Mouse (Mus musculus) right cerebral cortex, postnatal 36 days (tissue): ENCODE results near the gene Adgre5.

Experiments used
- DNase-seq, 2 experiments: peaks; one replicate each; pipeline ENCODE4 v3.0.0; 2022; ENCODE audit warnings: low spot score in 2 of 2, mixed read lengths in 1 of 2

Gene Adgre5

DNA sequence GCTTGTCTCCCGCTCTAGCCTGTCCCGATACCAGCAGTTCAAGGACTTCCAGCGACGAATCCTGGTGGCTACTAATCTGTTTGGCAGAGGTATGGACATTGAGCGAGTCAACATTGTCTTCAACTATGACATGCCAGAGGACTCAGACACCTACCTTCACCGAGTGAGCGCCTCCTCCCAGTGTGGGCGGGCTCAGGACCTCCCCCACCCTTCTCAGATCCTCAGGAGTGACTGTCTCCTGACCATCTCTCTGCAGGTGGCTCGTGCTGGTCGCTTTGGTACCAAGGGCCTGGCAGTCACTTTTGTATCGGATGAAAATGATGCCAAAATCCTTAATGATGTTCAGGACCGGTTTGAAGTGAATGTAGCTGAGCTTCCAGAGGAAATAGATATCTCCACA lies 18.5 kb downstream of the Adgre5 start:
- DNase-seq, result no peak

DNA sequence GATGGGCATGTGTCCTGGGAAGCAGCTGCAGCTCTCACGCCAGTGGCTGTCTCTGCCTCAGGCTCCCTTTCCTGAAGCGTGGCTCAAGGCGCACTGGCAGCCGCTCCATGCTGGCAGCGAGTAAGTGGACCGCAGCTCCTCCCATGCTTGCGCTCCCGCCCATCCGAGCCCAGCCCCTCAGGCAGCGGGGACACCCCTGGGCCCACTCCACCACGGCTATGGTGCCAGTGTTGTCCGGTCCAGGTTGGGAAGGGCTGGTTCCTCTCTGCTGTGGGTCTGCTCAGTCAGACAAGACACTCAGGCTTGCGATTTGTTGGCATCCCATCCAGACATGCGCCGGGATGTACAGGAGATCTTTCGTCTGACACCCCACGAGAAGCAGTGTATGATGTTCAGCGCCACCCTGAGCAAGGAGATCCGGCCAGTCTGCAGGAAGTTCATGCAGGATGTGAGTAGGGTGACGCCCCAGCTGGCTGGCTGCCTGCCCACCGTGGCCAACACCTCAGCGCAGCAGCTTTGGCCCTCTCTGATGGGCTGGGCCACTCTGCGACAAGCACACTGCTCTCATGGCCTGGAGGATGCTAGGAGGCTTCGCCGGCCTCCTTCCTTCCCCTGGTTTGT lies 19.6 kb downstream of the Adgre5 start:
- DNase-seq, result no peak

DNA sequence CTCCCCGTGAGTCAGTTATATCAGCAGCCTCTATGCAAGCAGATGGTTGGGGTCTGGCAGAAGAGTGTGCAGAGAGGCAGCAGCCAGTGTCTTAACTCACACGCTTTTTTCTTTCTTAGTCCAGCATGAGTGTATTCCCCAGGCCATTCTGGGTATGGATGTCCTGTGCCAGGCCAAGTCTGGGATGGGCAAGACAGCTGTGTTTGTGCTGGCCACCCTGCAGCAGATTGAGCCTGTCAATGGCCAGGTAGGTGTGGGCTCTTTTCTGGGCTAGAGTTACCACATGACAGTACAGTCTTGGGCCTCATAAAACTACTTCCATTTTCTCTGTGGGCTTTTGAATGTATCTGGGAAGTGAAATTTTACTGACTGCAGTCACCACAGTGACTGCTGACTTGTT lies 21.4 kb downstream of the Adgre5 start:
- DNase-seq, result no peak

DNA sequence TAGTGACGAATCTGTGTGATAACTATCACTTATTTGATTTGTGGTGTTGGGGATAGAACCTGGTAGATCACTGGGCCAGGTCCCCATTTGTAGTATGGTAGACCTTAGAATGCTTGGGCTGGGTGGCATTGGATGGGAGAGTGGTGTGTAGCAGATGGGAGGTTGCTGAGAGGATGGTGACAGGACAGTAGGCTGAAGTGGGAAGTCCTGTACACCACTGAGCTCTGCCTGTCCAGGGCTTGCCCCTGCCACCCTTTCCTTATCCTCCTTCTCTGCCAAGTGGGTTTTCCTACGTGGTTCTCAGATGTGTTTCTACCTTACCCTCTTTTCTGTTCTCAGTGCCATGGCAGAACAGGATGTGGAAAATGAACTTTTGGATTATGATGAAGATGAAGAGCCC lies 22.1 kb downstream of the Adgre5 start:
- DNase-seq, result no peak

DNA sequence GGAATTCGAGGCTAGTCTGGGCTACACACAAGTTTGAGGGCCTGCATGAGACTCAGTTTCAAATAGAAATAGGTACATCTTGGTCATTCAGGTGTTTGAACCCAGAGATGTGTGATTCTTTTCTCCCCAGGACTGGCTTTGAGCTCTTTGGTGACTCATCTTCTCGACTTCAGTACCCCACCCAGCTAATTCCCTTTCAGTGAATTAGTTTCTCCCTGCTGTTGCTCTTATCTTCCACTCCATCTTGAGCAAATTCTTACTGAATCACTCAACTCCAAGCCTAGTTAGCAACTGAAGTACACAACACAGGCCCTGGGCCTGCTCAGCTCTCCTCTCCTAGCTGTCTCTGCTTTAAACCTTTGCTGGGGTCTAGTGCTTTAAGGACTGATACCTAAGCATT lies 24.6 kb downstream of the Adgre5 start:
- no peak for DNase-seq

DNA sequence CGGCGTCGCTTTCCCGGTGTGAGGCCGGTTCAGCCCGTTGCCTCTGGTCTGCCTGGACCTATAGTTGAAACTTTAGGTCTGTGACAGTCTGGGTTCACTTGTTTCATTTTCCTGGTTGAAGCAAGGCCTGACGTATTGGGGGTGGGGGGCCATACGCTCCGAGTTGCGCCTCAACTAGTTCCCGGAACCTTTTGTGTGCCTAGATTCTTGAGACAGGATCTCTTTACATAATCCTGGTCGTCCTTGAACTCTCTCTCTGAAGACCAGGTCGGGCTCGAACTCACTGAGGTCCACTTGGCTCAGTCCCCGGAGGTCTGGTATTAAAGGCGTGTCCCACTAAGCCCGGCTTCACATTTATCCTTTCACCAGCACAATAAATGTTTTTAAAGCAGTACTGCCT lies 25.4 kb downstream of the Adgre5 start:
- DNase-seq, result no peak

DNA sequence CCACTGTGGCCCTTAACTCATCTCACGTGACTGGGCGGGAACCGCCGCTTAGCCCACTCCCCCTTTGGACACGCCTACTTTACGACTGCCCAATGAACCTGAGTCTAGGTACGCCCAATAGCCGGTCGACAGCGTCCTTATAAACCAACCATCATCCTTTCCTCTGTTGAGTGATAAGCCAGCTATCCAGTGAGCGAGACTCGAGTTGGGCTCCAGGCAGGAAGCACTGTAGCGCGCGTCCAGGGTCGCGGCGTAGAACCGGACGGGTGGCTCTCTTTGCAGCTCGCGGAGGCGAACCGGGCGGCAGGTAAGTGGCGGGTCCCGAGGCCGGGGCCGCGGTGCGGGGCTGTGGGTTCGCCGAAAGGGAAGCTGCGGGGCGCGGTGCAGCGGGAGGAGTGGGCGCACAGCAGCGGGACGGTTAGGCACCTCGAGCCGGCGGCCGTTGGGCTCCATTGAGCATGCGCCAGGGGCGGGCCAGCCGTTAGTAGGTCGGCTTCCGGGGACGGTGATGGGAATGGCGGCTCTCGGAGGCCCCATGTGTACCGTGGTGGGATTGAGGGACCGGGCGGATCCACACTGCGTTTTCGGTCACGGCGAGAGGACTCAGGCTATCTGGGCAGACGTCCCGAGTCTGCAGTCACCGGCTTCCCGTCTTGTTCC lies 26.0 kb downstream of the Adgre5 start, which contains the start of gene Ddx39:
Ddx39 (plus strand) TSS at position 147 of the 660 bp plus-strand sequence.
- peak; percentile 96 to 99 for DNase-seq

DNA sequence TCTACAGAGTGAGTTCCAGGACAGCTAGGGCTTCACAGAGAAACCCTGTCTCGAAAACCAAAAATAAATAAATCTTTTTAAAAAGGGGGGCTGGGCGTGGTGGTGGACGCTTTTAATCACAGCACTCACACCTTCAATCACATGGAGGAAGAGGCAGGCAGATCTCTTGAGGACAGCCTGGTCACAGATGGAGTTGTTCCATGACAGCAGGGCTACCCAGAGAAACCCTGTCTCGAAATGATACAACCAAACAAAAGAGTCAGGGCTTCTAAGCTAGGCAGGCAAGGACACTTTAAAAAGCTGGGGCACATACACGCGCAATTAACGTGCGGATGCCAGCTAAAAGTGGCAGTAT lies 26.5 kb downstream of the Adgre5 start:
- DNase-seq, result no peak

DNA sequence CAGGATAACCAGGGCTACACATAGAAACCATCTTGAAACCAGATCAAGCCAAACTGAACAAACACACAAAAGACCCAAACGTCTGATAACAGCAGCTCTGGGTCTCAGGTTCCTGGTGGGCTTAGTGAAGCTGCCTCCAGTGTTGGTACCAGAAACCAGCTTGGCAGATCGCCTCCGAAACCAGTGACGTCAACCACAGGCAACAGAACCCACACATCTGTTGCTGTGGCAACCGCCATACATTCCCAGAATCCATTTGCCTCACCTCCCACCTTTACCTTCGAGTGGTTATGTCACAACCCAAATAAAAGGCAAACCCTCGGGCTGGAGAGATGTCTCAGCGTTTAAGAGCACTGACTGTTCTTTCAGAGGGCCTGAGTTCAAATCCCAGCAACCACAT lies 33.6 kb downstream of the Adgre5 start:
- peak in 1 of 2 experiments; percentile 56 for DNase-seq

DNA sequence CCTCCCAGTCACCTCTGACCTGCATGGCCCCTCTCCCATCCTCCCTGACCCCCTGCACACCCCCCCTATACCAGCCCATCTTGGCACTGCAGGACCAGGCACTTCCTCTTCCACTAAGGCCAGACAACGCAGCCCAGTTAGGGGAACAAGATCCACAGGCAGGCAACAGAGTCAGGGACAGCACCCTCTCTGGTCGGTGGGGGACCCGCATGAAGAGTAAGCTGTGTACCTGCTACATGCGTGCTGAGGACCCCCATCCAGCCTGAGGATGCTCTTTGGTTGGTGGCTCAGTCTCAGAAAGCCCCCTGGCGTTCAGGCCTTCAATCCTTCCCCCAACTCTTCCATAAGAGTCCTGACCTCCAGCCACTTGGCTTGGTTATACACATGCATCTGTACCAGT lies 34.7 kb downstream of the Adgre5 start:
- no peak for DNase-seq

DNA sequence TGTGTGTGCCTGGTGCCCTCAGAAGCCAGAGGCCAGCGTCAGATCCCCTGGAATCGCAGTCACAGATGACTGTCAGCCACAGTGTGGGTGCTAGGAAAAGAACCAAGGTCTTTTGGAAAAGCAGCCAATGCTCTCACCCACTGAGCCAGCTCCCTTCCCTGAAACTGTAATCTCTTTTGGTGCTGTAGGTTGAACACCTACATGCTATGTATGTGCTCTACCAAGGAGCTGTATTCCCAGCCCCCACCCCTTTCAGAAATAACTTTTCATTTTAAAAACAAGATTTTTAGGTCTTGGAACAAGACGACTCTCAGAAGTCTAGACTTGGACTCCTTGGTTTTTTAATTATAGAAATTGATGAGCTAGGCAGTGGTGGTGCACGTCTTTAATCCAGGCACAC lies 37.7 kb downstream of the Adgre5 start:
- no peak for DNase-seq

DNA sequence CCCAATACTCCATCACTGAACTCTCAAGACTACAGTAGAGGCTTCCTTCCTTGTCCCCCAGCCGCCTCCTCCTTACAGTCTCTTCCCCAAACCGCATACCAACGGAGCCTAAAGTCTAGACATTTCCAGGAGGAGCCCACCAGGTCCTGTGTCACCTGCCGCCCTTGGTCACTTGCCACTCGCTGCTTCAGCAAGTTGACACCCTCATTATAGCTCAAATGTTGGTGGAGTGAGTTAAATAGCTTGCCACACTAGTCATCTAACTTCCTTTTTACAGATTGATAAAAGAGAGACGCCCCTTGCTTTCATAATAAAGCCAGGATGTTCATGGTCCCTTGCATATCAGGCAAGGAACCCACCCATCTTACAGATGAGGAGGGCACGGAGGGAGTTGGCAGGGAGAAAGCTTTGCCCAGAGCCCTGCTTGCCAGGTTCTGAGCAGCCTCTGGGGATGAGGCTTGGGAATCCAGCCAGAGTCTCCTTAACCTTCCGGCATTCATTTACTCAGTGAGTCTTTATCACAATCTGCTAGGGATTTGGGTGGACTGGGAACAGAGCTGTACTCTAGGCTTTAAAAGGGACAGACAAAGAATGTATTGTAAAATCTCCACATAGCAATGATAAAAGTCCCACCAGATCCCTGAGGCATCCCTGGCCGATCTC lies 40.6 kb downstream of the Adgre5 start:
- DNase-seq, result no peak

DNA sequence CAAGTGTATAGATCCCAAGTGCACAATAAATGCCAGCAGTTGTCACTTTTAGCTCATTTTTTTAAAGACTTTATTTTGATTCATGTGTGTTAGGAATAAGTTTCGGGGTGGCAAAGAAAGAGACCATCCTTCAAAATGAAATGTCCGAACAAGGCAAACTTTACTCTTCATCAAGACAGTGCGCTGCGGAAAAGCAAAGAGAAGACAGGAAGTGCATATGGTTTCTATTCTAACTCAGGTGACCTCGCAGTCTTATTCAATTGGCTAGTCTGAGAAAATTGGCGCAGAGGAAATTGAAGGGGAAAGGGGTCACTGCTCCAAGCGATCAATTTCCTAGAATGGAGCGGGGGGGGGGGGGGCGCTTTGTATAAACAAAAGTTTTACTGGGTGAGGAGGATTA lies 41.6 kb downstream of the Adgre5 start:
- DNase-seq, result no peak

DNA sequence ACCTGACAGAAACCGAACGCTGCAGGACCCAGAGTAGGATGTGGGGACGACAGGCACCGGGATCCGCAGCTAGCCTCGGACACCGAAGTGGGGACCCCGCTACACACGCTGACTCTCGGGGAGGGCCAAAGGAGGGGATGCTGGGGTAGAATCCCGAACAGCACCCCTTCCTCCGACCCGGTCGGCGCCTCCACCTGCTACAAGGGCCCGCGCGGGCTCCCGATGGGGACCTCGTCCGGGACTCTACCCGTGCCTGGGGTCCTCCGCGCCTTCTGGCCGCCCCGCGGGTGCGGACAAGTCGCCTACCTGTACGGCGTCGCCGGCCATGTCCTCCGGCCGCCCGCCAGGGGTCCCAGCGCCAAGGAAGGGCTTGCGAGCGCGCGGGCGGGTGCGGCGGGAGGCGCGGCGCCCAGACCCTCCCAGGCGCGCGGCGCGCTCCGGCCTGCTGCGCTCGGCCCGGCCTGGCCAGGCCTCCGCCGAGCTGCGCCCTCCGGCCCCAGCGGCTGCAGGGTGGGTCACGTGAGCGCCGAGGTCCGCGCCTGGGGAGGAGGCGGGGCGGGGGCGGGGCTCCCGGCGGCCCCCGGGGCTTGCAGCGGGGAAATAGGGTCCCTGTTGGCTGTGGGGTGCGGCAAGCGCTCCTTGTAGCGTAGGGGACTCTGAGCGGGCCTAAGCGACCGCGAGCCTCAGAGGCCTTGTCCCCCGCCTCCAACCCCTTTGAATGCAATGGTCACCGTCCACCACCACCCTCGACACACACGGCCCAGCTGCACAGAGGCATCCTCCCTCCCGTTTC lies 42.3 kb downstream of the Adgre5 start, which contains the start of gene Pkn1:
Pkn1 (minus strand) TSS at position 519 of the 793 bp plus-strand sequence.
- no peak for DNase-seq

DNA sequence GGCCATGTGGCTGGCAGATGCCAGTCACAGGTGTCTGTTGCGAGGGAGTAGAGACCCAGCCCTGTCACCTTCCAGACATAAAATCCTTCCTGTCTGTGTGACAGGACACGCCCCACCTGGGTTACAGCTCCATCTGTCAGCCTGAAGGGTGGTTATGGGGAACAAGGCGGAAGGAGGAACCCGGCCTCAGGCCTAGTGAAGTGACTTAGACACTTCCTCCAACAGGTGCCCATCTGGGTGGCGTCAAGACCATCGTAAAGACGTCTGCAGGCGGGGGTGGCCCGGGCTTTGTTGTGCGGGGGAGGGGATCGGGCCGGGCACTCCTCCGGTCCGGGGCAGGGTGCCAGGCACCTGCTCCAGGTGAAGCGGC lies 42.9 kb downstream of the Adgre5 start:
- DNase-seq, result no peak

DNA sequence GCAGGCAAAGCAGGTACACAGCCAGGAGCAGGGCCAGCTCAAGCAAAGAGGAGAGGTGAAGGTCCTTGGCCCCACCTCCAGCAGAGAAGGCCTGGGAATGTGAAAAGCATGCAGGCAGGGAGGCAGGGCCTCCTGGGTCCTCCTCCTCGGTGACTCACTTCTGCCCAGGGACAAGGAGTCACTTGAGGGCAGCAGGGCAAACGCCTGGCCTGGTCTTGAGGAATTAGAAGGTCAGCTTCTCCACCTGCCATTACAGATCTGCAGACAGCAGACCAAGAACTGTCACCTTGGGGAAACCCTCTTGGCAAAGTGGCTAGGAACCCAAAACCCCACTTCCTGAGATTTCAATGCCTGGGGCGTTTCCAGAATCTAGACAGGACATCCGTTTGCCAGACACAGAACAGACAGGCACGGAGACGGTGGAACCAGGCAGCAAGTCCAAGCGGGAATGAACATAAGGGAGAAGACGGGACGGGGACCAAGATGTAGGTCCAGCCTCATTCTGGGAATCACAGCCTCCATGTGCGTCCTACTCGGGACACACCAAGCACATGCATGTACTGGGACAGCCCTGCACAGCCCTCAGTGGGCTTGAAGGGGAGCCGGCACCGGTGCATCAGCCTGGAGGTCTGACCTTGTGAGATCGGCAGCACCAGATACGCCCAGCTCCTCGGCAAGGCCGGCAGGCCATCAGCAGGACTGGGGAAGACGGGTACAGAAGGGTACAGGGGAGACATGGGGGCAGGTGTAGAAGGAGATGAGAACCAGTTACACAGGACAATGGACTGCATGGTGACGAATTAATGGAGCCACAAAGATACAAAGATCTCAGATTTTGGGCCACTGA lies 43.5 kb downstream of the Adgre5 start:
- DNase-seq, result no peak

DNA sequence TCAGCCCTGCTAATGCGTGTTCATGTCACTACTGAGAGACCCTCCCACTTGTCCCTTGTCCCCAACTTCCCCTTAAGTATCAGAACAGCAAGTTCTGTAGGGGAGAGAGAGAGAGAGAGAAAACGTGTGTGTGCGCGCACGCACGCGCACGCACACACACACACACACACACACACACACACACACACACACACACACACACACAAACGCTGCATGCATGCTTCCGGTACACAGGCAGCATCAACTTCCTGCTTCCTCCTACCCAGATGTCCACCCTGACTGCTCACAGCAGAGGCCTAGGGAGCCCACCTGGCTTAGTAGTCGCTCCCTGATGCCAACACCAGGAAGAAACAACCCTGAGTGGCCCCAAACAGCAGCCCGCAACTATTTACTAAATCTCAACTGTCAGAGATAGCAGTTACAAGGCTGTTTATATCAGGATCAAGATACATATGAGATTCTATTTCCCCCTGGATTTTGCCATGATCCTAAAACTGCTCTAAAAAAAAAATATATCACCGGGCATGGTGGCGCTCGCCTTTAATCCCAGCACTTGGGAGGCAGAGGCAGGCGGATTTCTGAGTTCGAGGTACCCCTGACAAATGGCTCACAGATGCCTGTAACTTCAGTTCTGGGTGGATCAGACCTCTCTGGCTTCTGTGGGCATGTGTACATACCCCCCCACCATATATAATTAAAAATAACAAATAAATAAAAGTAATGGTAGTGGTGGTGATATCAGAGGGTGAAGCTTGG lies 45.6 kb downstream of the Adgre5 start:
- DNase-seq, result no peak

DNA sequence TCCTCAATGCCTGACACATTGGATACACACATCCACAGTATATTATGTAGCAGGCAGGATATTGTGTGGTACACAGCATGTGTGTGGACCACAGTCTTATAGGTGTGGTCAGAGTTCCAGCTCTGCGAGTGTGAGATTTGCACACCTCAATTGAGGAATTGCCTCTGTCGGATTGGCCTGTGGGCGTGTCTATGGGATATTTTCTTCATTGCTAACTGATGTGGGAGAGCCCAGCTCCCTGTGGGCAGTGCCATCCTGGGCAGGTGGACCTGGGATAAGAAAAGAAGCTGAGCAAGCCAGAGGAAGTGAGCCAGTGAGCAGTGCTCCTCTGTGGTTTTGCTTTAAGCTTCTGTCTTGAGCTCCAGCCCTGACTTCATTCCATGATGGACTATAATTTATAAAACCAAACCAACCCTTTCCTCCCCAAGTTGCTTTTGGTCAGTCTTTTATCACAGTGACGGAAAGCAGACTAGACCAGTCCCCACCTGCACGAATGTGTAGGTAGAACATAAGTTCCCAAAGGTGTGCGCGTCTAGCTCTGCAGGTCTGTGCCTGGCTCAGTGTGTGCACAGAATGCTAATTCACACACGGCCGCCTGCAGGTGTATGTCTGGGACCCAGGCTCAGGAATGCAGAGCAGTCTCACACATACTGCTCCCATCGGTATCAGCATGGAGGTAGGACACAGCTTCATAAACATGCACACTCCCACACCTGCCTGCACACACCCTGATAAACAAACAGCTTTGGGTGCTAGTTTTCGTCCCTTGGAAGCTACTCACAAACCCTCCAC lies 46.6 kb downstream of the Adgre5 start:
- DNase-seq, result no peak

DNA sequence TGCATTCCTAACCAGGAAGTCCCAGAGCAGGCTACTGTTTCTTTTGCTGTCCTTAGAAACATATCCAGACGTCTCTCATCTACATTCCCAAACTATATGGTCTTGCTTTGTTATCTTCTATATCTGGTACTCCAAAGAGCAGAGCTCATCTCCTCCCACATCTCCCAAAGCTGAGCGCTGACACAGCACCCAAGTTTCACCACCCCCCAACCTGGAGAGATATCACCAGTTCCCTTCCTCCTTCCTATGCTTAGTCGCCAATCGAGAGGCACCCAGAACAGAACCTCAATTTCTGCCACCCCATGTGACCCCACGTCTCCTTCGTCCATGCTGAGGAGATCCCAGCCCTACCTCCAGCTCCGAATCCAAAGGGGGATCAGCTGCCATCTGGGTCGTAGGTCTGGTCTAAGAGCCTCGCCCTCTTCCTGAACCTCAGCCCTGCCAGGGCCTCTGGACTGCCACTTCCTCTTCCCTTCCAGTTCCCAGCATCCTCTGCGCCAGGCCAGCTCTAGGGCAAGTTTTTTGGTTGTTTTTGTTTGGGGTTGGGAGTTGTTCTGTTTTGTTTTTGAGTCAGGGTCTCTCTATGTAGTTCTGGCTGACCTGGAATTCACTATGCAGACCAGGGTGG lies 47.4 kb downstream of the Adgre5 start:
- no peak for DNase-seq

DNA sequence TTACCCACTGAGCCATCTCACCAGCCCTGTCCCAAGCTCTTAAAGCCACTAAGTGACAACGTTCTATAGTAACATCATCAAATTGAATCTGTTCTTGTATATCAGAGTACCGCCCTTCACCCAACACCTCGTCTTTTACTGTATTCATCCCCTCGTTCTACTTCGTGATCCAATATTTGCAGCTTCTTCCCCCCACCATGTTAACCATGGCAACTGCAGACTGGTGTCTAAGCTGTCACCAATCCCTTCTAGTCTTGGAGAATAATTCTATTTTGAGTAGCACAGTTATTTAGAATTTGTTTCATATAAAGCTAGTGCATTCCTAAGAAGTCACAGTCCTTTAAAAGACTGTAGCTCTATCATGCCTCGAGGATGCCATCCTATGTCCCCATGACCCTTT lies 51.9 kb downstream of the Adgre5 start:
- no peak for DNase-seq
